Mouse (Mus musculus) neural tube, embryonic 12.5 days (tissue): ENCODE results near the gene Epb42. TPM values are rescaled to one million over a fixed set of nuclear protein-coding genes. Genes with fewer than 3 reads are reported as not detected.
"Not testable (repeated sequence)": the region's sequence is repeated elsewhere in the genome, so short reads cannot be mapped to it uniquely, and the experiment has no call there.

ENCODE experiments used
- ATAC-seq: fragments of 200-750 bp; cut with Nextera tagmentation; 2 replicates; pipeline ENCODE4 v1.8.0; 2017; ENCODE audit warnings: low read depth, mild to moderate bottlenecking, moderate TSS enrichment, moderate library complexity; ENCODE audit not compliant: low FRiP score
- H3K27ac ChIP-seq: fragments of 300-500 bp; sonication (generic); 2 replicates; pipeline ENCODE4 v1.5.1; 2016
- H3K27me3 ChIP-seq: fragments of 300-500 bp; sonication (generic); replicated peaks from 2 replicates; pipeline ENCODE4 v1.6.1; 2016; ENCODE audit warnings: mild to moderate bottlenecking
- H3K36me3 ChIP-seq: fragments of 300-500 bp; sonication (generic); 2 replicates; pipeline ENCODE4 v1.6.1; 2016; ENCODE audit warnings: mild to moderate bottlenecking
- H3K4me1 ChIP-seq: fragments of 300-500 bp; sonication (generic); 2 replicates; pipeline ENCODE4 v1.6.1; 2016
- H3K4me2 ChIP-seq: fragments of 300-500 bp; sonication (generic); replicated peaks from 2 replicates; pipeline ENCODE4 v1.6.1; 2016; ENCODE audit warnings: mild to moderate bottlenecking
- H3K4me3 ChIP-seq: fragments of 300-500 bp; sonication (generic); 2 replicates; pipeline ENCODE4 v1.5.1; 2016
- H3K9ac ChIP-seq: fragments of 300-500 bp; sonication (generic); 2 replicates; pipeline ENCODE4 v1.6.1; 2016; ENCODE audit warnings: mild to moderate bottlenecking
- H3K9me3 ChIP-seq: fragments of 300-500 bp; sonication (generic); 2 replicates; pipeline ENCODE4 v1.6.1; 2016; ENCODE audit warnings: mild to moderate bottlenecking
- WGBS: fragments of 180-500 bp; shearing (Covaris S2); methylation state at CpG from one replicate; pipeline ENCODE4 v1.1.7; 2016; 5-methylcytosine and 5-hydroxymethylcytosine counted together
- polyA plus RNA-seq: library from polyadenylated mRNA; unstranded; fragments of >200 nt; fragmentation: Nextera tagmentation; extraction: Ambion mirVana; gene quantifications from 2 replicates; pipeline ENCODE4 v1.2.1, GENCODE M21; 2016

Epb42 gene
- polyA plus RNA-seq, 1 experiment from 2014 or later: 3.5 TPM

GRCm38 (mm10) chr2:121004018-121004811 lies 32.7 kb downstream of the Epb42 start:
- Histone ChIP-seq H3K27me3 (no peaks in the 10 kb centered on the region), H3K27ac (no peak overlapping the region), H3K9ac (no peak overlapping the region), H3K9me3 (no peaks in the 10 kb centered on the region), H3K4me2 (no peak overlapping the region), H3K36me3 (no peaks in the 10 kb centered on the region), H3K4me1 (peaks cover 6% of the 10 kb centered on the region), H3K4me3 (no peak overlapping the region)
- ATAC-seq: no peak
- WGBS: 91% methylated on average over 7 of the region's 7 CpGs

GRCm38 (mm10) chr2:121003586-121003985 lies 33.3 kb downstream of the Epb42 start:
- Histone ChIP-seq H3K9ac (no peak overlapping the region), H3K9me3 (no peaks in the 10 kb centered on the region), H3K27me3 (no peaks in the 10 kb centered on the region), H3K4me1 (no peaks in the 10 kb centered on the region), H3K4me2 (no peak overlapping the region), H3K27ac (no peak overlapping the region), H3K36me3 (no peaks in the 10 kb centered on the region), H3K4me3 (no peak overlapping the region)
- WGBS: 65% methylated on average over 2 of the region's 2 CpGs
- no peak for ATAC-seq

- ATAC-seq: no peak
- Histone ChIP-seq H3K4me2 (no peak overlapping the region), H3K4me1 (no peaks in the 10 kb centered on the region), H3K9ac (no peak overlapping the region), H3K4me3 (no peak overlapping the region), H3K27me3 (no peaks in the 10 kb centered on the region), H3K27ac (no peak overlapping the region), H3K36me3 (no peaks in the 10 kb centered on the region), H3K9me3 (no peaks in the 10 kb centered on the region)
- WGBS: 89% methylated on average over 8 of the region's 8 CpGs
Observed at GRCm38 (mm10) chr2:120998863-120999262, 38.0 kb downstream of the Epb42 start.

- not testable (repeated sequence) for H3K9ac ChIP-seq, H3K9me3 ChIP-seq, H3K4me2 ChIP-seq, H3K27ac ChIP-seq, H3K4me3 ChIP-seq, H3K36me3 ChIP-seq, H3K4me1 ChIP-seq, H3K27me3 ChIP-seq, ATAC-seq
- WGBS: 70% methylated on average over 1 of the region's 1 CpGs
Observed at GRCm38 (mm10) chr2:120996607-120997006, 40.3 kb downstream of the Epb42 start.

GRCm38 (mm10) chr2:120991196-120991595 lies 45.7 kb downstream of the Epb42 start:
- Histone ChIP-seq H3K27me3 (no peaks in the 10 kb centered on the region), H3K4me3 (no peak overlapping the region), H3K4me1 (no peaks in the 10 kb centered on the region), H3K27ac (no peak overlapping the region), H3K9me3 (no peaks in the 10 kb centered on the region), H3K36me3 (peaks cover 4% of the 10 kb centered on the region; the same call in 1 of the 2 replicates), H3K9ac (no peak overlapping the region), H3K4me2 (no peak overlapping the region)
- WGBS: 67% methylated on average over 4 of the region's 4 CpGs
- ATAC-seq: no peak

GRCm38 (mm10) chr2:120985241-120985640 lies 51.6 kb downstream of the Epb42 start:
- H3K4me1 ChIP-seq: no peaks in the 10 kb centered on the region
- no peaks in the 10 kb centered on the region for H3K9me3 ChIP-seq
- WGBS: 96% methylated on average over 1 of the region's 1 CpGs
- no peak overlapping the region for H3K9ac ChIP-seq
- H3K36me3 ChIP-seq: peaks cover 4% of the 10 kb centered on the region; the same call in 1 of the 2 replicates
- H3K27ac ChIP-seq: no peak overlapping the region
- H3K4me2 ChIP-seq: no peak overlapping the region
- ATAC-seq: no peak
- no peaks in the 10 kb centered on the region for H3K27me3 ChIP-seq
- no peak overlapping the region for H3K4me3 ChIP-seq

- H3K27me3 ChIP-seq: no peaks in the 10 kb centered on the region
- H3K9ac ChIP-seq: no peak overlapping the region
- no peak overlapping the region for H3K27ac ChIP-seq
- H3K4me2 ChIP-seq: no peak overlapping the region
- H3K36me3 ChIP-seq: peaks cover 3% of the 10 kb centered on the region; the same call in 1 of the 2 replicates
- H3K9me3 ChIP-seq: no peaks in the 10 kb centered on the region
- no peaks in the 10 kb centered on the region for H3K4me1 ChIP-seq
- WGBS: 8% methylated on average over 2 of the region's 2 CpGs
- H3K4me3 ChIP-seq: no peak overlapping the region
- no peak for ATAC-seq
Observed at GRCm38 (mm10) chr2:120983611-120984010, 53.3 kb downstream of the Epb42 start.

GRCm38 (mm10) chr2:120980861-120981260 lies 56.0 kb downstream of the Epb42 start:
- Histone ChIP-seq H3K27ac (no peak overlapping the region), H3K9me3 (no peaks in the 10 kb centered on the region), H3K4me1 (no peaks in the 10 kb centered on the region), H3K36me3 (peaks cover 3% of the 10 kb centered on the region; the same call in 1 of the 2 replicates), H3K4me3 (no peak overlapping the region), H3K9ac (no peak overlapping the region), H3K27me3 (no peaks in the 10 kb centered on the region), H3K4me2 (no peak overlapping the region)
- no peak for ATAC-seq
- WGBS: 72% methylated on average over 2 of the region's 2 CpGs

- Histone ChIP-seq H3K4me1 (no peaks in the 10 kb centered on the region), H3K9ac (no peak overlapping the region), H3K9me3 (no peaks in the 10 kb centered on the region), H3K27ac (no peak overlapping the region), H3K36me3 (peaks cover 3% of the 10 kb centered on the region; the same call in 1 of the 2 replicates), H3K4me2 (no peak overlapping the region), H3K4me3 (no peak overlapping the region), H3K27me3 (no peaks in the 10 kb centered on the region)
- ATAC-seq: no peak
- 87% methylated on average over 1 of the region's 1 CpGs for WGBS
Observed at GRCm38 (mm10) chr2:120979819-120980218, 57.1 kb downstream of the Epb42 start.

- Histone ChIP-seq H3K4me2 (no peak overlapping the region), H3K27me3 (no peaks in the 10 kb centered on the region), H3K9ac (no peak overlapping the region), H3K36me3 (peaks cover 3% of the 10 kb centered on the region; the same call in 1 of the 2 replicates), H3K4me1 (no peaks in the 10 kb centered on the region), H3K4me3 (no peak overlapping the region), H3K27ac (no peak overlapping the region), H3K9me3 (no peaks in the 10 kb centered on the region)
- WGBS: 58% methylated on average over 2 of the region's 2 CpGs
- ATAC-seq: no peak
Observed at GRCm38 (mm10) chr2:120978693-120979037, 58.2 kb downstream of the Epb42 start.

GRCm38 (mm10) chr2:120977926-120978692 lies 58.8 kb downstream of the Epb42 start:
- Histone ChIP-seq H3K27me3 (no peaks in the 10 kb centered on the region), H3K27ac (no peak overlapping the region), H3K36me3 (peaks cover 3% of the 10 kb centered on the region; the same call in 1 of the 2 replicates), H3K9me3 (no peaks in the 10 kb centered on the region), H3K9ac (0 out of 2 replicates have a peak overlapping the region, but pooled peaks have one; percentile 88), H3K4me3 (peak overlapping the region; percentile 79), H3K4me1 (no peaks in the 10 kb centered on the region), H3K4me2 (peak overlapping the region; percentile 92)
- 85% methylated on average over 8 of the region's 8 CpGs for WGBS
- ATAC-seq: no peak
